Mouse (Mus musculus) ES-E14 (cell line): ENCODE data around the gene Anapc15-ps. TPM values are rescaled to one million over a fixed set of nuclear protein-coding genes. Genes with fewer than 3 reads are reported as not detected.

Experiments
- DNase-seq: peaks from one replicate; pipeline ENCODE4 v3.0.0-alpha.2; 2013; ENCODE audit warnings: low read depth, low spot score
- H3K27ac ChIP-seq: 2 replicates; pipeline ENCODE4 v1.5.1; 2012; ENCODE audit warnings: low read depth, mild to moderate bottlenecking, low read length, moderate library complexity, mixed read lengths; ENCODE audit not compliant: poor library complexity, insufficient read depth, severe bottlenecking
- H3K36me3 ChIP-seq: 2 replicates; pipeline ENCODE4 v1.6.1; 2012; ENCODE audit warnings: mild to moderate bottlenecking, low read length, moderate library complexity, mixed read lengths; ENCODE audit not compliant: control insufficient read depth, poor library complexity, insufficient read depth, severe bottlenecking
- H3K4me1 ChIP-seq, 2 experiments: fragments of 150-350 bp in 1 of 2; sonication (generic) in 1 of 2; 2 replicates each; pipeline ENCODE4 v1.6.1; 2012; ENCODE audit warnings: low read length in 2 of 2, mild to moderate bottlenecking in 1 of 2, mixed read lengths in 1 of 2; ENCODE audit not compliant: control insufficient read depth in 2 of 2, insufficient read depth in 2 of 2, poor library complexity in 1 of 2
- H3K4me3 ChIP-seq, 2 experiments: fragments of 150-350 bp in 1 of 2; sonication (generic) in 1 of 2; 2 replicates each; pipeline ENCODE4 v1.5.1; 2012; ENCODE audit warnings: low read length in 2 of 2, low read depth in 1 of 2, mild to moderate bottlenecking in 1 of 2, mixed read lengths in 1 of 2; ENCODE audit not compliant: insufficient read depth in 1 of 2, poor library complexity in 1 of 2, severe bottlenecking in 1 of 2
- H3K9ac ChIP-seq: 2 replicates; pipeline ENCODE4 v1.6.1; 2012; ENCODE audit warnings: low read depth, mild to moderate bottlenecking, low read length, mixed read lengths; ENCODE audit not compliant: poor library complexity, insufficient read depth, severe bottlenecking
- H3K9me3 ChIP-seq: fragments of 150-350 bp; sonication (generic); 2 replicates; pipeline ENCODE4 v1.6.1; 2012; ENCODE audit warnings: low read depth, mild to moderate bottlenecking, low read length; ENCODE audit not compliant: control insufficient read depth, insufficient read depth
- CHD2 ChIP-seq: IDR thresholded peaks from 2 replicates; pipeline ENCODE4 v1.6.1; 2014; ENCODE audit warnings: mild to moderate bottlenecking, low read depth, low read length, inconsistent platforms
- HCFC1 ChIP-seq: IDR thresholded peaks from 2 replicates; pipeline ENCODE4 v1.6.1; 2012; ENCODE audit warnings: low read length, inconsistent platforms, borderline replicate concordance; ENCODE audit not compliant: insufficient read depth
- MAFK ChIP-seq: IDR thresholded peaks from 2 replicates; pipeline ENCODE4 v1.6.1; 2014; ENCODE audit warnings: mild to moderate bottlenecking, low read depth, low read length, inconsistent platforms; ENCODE audit not compliant: insufficient read depth
- ZC3H11A ChIP-seq: IDR thresholded peaks from 2 replicates; pipeline ENCODE4 v1.6.1; 2012; ENCODE audit warnings: low read depth, mild to moderate bottlenecking, inconsistent platforms, low read length, borderline replicate concordance
- ZNF384 ChIP-seq: IDR thresholded peaks from 2 replicates; pipeline ENCODE4 v1.6.1; 2012; ENCODE audit warnings: low read depth, low read length, inconsistent platforms
- in situ Hi-C, 2 experiments: fragments of 600-800 bp; cut with MboI; formaldehyde crosslinking; loops; one replicate each; pipeline ENCODE4 v1.15.1; 2025; ENCODE audit warnings: low sequenced_read_pairs in 2 of 2, inconsistent platforms in 1 of 2; ENCODE audit not compliant: unreplicated experiment in 2 of 2
- total RNA-seq: library from RNA; depleted of rRNA; stranded (reverse); fragments of 300-350 nt; gene quantifications from 2 replicates; pipeline ENCODE4 v1.2.3, GENCODE M21; 2012

Anapc15-ps gene
- total RNA-seq, 1 experiment = not detected

- H3K4me3 ChIP-seq = no peak overlapping the region
- no peak for TF ChIP-seq CHD2
- TF ChIP-seq HCFC1 = no peak
- no peak for TF ChIP-seq ZNF384
- no peak for TF ChIP-seq MAFK
- no peak for TF ChIP-seq ZC3H11A
- no peak overlapping the region for H3K27ac ChIP-seq
- no peak overlapping the region for H3K9ac ChIP-seq
- DNase-seq = no peak
- H3K36me3 ChIP-seq = no peaks in the 10 kb centered on the region
- H3K4me1 ChIP-seq = peaks cover under 1 to 3% of the 10 kb centered on the region in 2 experiments; a peak in 3 of 4 replicates
- in situ Hi-C loops = no loop called here
- no peaks in the 10 kb centered on the region for H3K9me3 ChIP-seq
Observed at GRCm38 (mm10) chr10:95705747-95706146, 32.5 kb upstream of the Anapc15-ps start.

- H3K9me3 ChIP-seq = no peaks in the 10 kb centered on the region
- H3K27ac ChIP-seq = no peak overlapping the region
- H3K36me3 ChIP-seq = no peaks in the 10 kb centered on the region
- in situ Hi-C loops = no loop called here
- TF ChIP-seq MAFK (no peak), ZNF384 (no peak), CHD2 (no peak)
- peaks cover 6 to 9% of the 10 kb centered on the region in 2 experiments; a peak in 3 of 4 replicates for H3K4me1 ChIP-seq
- no peak overlapping the region for H3K9ac ChIP-seq
- DNase-seq = no peak
- no peak overlapping the region for H3K4me3 ChIP-seq
Observed at GRCm38 (mm10) chr10:95704847-95705246, 31.6 kb upstream of the Anapc15-ps start.

GRCm38 (mm10) chr10:95703730-95704129 is 30.5 kb upstream of the Anapc15-ps start:
- TF ChIP-seq HCFC1 (no peak), CHD2 (no peak), ZNF384 (no peak), MAFK (no peak), ZC3H11A (no peak)
- H3K9me3 ChIP-seq = no peaks in the 10 kb centered on the region
- H3K27ac ChIP-seq = no peak overlapping the region
- H3K36me3 ChIP-seq = no peaks in the 10 kb centered on the region
- H3K4me1 ChIP-seq = peaks cover 6 to 9% of the 10 kb centered on the region in 2 experiments; a peak in 3 of 4 replicates
- no peak overlapping the region for H3K9ac ChIP-seq
- in situ Hi-C loops = no loop called here
- no peak for DNase-seq
- H3K4me3 ChIP-seq = no peak overlapping the region

GRCm38 (mm10) chr10:95700422-95700821 is 27.2 kb upstream of the Anapc15-ps start:
- TF ChIP-seq HCFC1 = no peak
- TF ChIP-seq ZNF384 = no peak
- no peaks in the 10 kb centered on the region for H3K9me3 ChIP-seq
- H3K36me3 ChIP-seq = no peaks in the 10 kb centered on the region
- H3K4me3 ChIP-seq = no peak overlapping the region
- in situ Hi-C loops = no loop called here
- peaks cover 6 to 9% of the 10 kb centered on the region in 2 experiments; a peak in 3 of 4 replicates for H3K4me1 ChIP-seq
- H3K27ac ChIP-seq = no peak overlapping the region
- H3K9ac ChIP-seq = no peak overlapping the region
- DNase-seq = no peak

- Histone ChIP-seq H3K36me3 (no peaks in the 10 kb centered on the region), H3K9me3 (no peaks in the 10 kb centered on the region), H3K4me3 (no peak overlapping the region), H3K27ac (no peak overlapping the region), H3K4me1 (peaks cover 6 to 13% of the 10 kb centered on the region in 2 experiments; a peak in 3 of 4 replicates), H3K9ac (no peak overlapping the region)
- DNase-seq = no peak
- in situ Hi-C loops = no loop called here
- TF ChIP-seq MAFK (no peak), HCFC1 (no peak), ZC3H11A (no peak), ZNF384 (no peak), CHD2 (no peak)
Observed at GRCm38 (mm10) chr10:95698920-95699714, 25.9 kb upstream of the Anapc15-ps start.
